Mouse (Mus musculus): Measurements from ENCODE around the gene Adgre1.

DNA sequence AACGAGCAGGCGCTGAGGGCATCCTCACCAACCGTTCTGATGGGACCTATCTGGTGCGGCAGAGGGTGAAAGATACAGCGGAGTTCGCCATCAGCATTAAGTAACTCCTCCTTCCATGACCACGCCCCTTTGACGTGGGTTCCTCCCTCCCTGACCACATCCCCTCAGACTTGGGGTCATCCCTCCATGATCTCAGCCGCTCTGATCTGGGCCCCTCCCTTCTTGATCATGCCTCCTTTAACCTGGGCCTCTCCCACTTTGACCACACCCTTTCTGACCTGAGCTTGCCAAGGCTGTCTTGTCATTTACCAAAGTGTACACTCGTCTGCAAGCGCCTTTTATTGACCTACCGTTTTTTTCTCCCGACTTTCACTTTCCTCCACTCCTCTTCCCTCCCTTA, 46.7 kb upstream of the Adgre1 start:
- no peak for TF ChIP-seq CTCF (conservative IDR thresholded peaks at IDR 0.05; ENCODE audit: insufficient read depth, insufficient read length, low read depth, low read length)
- TF ChIP-seq POLR2A (IDR thresholded peaks at IDR 0.05; ENCODE audit: low read depth, low read length): no peak
